Mouse (Mus musculus) kidney, embryonic 16.5 days (tissue): ENCODE results near the gene Plekhg2. TPM values are rescaled to one million over a fixed set of nuclear protein-coding genes. Genes with fewer than 3 reads are reported as not detected.
A peak's percentile ranks its signal among the peaks of the same experiment; 100 is the strongest.

Source experiments
- ATAC-seq: fragments of 200-750 bp; cut with Nextera tagmentation; 2 replicates; pipeline ENCODE4 v1.8.0; 2017; ENCODE audit warnings: moderate TSS enrichment; ENCODE audit not compliant: low FRiP score, low TSS enrichment
- H3K27ac ChIP-seq: fragments of 300-500 bp; sonication (generic); 2 replicates; pipeline ENCODE4 v1.5.1; 2014; ENCODE audit warnings: low read length
- H3K27me3 ChIP-seq: fragments of 300-500 bp; sonication (generic); 2 replicates; pipeline ENCODE4 v1.6.1; 2014; ENCODE audit warnings: low read length, control low read depth, mixed read lengths; ENCODE audit not compliant: insufficient read depth
- H3K36me3 ChIP-seq: fragments of 300-500 bp; sonication (generic); 2 replicates; pipeline ENCODE4 v1.6.1; 2014; ENCODE audit warnings: low read length, control low read depth, mixed read lengths; ENCODE audit not compliant: insufficient read depth
- H3K4me1 ChIP-seq: fragments of 300-500 bp; sonication (generic); 2 replicates; pipeline ENCODE4 v1.6.1; 2014; ENCODE audit warnings: low read length, control low read depth, mixed read lengths; ENCODE audit not compliant: insufficient read depth
- H3K4me2 ChIP-seq: fragments of 300-500 bp; sonication (generic); replicated peaks from 2 replicates; pipeline ENCODE4 v1.6.1; 2014; ENCODE audit warnings: low read depth, low read length
- H3K4me3 ChIP-seq: fragments of 300-500 bp; sonication (generic); 2 replicates; pipeline ENCODE4 v1.5.1; 2014; ENCODE audit warnings: mild to moderate bottlenecking, low read length
- H3K9ac ChIP-seq: fragments of 300-500 bp; sonication (generic); replicated peaks from 2 replicates; pipeline ENCODE4 v1.6.1; 2014; ENCODE audit warnings: low read length
- H3K9me3 ChIP-seq: fragments of 300-500 bp; sonication (generic); 2 replicates; pipeline ENCODE4 v1.6.1; 2016; ENCODE audit warnings: low read length, control low read depth
- WGBS: fragments of 180-500 bp; shearing (Covaris S2); extraction: QIAGEN DNeasy Blood & Tissue Kit; methylation state at CpG from one replicate; pipeline ENCODE4 v1.1.7; 2014; 5-methylcytosine and 5-hydroxymethylcytosine counted together
- polyA plus RNA-seq: library from polyadenylated mRNA; unstranded; fragments of >200 nt; fragmentation: Nextera tagmentation; extraction: Ambion mirVana; gene quantifications from 2 replicates; pipeline ENCODE4 v1.2.1, GENCODE M21; 2015

The Plekhg2 gene
- 69.1 and 83.3 TPM in 2 replicates for polyA plus RNA-seq

- Histone ChIP-seq H3K4me3 (peak within 1 kb of the TSS; percentile 92), H3K27ac (peak within 1 kb of the TSS; percentile 97), H3K9me3 (no peaks in the 10 kb centered on the region), H3K4me1 (peaks cover 52% of the 10 kb centered on the region), H3K36me3 (peaks cover 28% of the 10 kb centered on the region), H3K27me3 (no peaks in the 10 kb centered on the region), H3K4me2 (peak within 1 kb of the TSS; percentile 85), H3K9ac (peak within 1 kb of the TSS; percentile 95)
- under 1% methylated on average over 63 of the region's 66 CpGs for WGBS
- ATAC-seq, result peak; percentile 92
These were observed at the start of gene Plekhg2 for GRCm38 (mm10) chr7:28372251-28373108. Gene Plekhg2, minus strand, starts transcription at chr7:28372599.

DNA sequence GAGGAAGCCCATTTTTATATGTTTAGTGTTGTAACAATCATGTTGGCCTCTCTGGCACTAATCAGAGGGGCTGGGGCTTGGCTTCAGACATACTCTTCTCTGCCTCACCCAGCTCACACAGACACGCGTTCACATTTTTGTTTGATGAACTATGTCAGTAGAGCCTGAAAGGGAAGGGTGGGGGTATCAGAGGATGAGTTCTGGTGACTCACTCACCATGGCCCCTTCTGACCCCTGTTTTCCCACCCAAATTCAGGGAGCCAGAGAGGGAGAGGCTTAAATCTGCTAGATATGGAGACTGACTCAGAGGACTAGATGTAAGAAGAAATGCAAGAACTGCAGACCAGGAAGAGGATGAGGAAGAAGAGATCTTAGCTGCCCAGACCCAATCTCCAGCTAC, 47.0 kb upstream of the Plekhg2 start:
- Histone ChIP-seq H3K4me1 (no peaks in the 10 kb centered on the region), H3K9ac (no peak overlapping the region), H3K27me3 (no peaks in the 10 kb centered on the region), H3K4me3 (no peak overlapping the region), H3K4me2 (no peak overlapping the region), H3K27ac (no peak overlapping the region), H3K36me3 (peaks cover 59% of the 10 kb centered on the region), H3K9me3 (no peaks in the 10 kb centered on the region)
- WGBS, result 96% methylated on average over 2 of the region's 2 CpGs
- ATAC-seq, result no peak

DNA sequence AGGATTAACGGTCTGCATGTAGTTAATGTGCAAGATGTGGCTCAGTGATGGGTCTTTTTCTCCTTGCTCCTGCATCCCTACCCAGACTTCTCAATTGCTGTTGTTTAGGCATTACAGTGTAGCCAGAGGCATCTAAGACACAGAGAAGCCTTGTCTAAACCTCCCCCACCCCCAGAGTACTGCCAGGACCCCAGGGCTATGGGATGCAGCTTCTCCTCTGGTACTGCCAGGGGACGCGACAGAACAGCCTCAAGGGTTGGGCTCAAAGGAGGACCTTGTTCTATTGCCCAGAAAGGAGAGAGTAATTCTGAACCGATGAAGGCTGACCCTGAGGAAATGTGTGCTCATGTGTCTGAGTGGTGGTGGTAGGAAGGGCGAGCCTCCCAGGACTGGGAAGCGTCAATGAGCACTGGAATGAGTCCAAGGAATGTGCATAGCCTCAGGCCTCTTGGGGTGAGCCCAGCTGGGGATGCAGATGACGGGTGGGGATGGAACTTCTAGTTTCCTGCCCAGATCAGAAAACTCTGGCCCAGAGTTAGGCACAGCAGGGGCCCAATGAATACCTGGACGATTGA, 45.8 kb upstream of the Plekhg2 start:
- Histone ChIP-seq H3K27ac (no peak overlapping the region), H3K4me2 (no peak overlapping the region), H3K36me3 (peaks cover 64% of the 10 kb centered on the region), H3K27me3 (no peaks in the 10 kb centered on the region), H3K9me3 (no peaks in the 10 kb centered on the region), H3K4me3 (no peak overlapping the region), H3K9ac (no peak overlapping the region), H3K4me1 (no peaks in the 10 kb centered on the region)
- 0 out of 2 replicates have a peak, but pooled peaks have one; percentile 31 for ATAC-seq
- WGBS, result 73% methylated on average over 8 of the region's 8 CpGs

GRCm38 (mm10) chr7:28417368-28417767, 45.0 kb upstream of the Plekhg2 start:
- Histone ChIP-seq H3K36me3 (peaks cover 62% of the 10 kb centered on the region), H3K4me3 (no peak overlapping the region)

DNA sequence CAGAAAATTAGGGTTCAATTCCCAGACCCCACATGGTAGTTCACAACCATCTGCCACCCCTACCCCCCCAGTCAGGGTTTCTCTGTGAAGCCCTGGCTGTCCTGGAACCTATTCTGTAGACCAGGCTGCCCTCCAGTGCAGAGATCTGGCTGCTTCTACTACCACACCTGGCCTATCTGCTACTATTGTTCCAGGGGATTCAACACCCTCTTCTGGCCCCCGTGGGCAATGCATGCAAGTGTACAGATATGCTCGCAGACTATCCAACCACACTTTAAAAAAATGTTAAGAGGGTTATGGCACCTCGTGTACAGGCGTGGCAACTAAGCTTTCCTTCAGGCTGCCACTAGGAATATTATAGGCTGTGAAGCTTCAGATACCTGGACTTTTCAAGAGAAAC, 40.4 kb upstream of the Plekhg2 start:
- Histone ChIP-seq H3K4me3 (no peak overlapping the region), H3K4me2 (no peak overlapping the region), H3K9ac (no peak overlapping the region), H3K27ac (no peak overlapping the region), H3K27me3 (no peaks in the 10 kb centered on the region), H3K4me1 (no peaks in the 10 kb centered on the region), H3K36me3 (peaks cover 34% of the 10 kb centered on the region), H3K9me3 (no peaks in the 10 kb centered on the region)
- no peak for ATAC-seq
- WGBS, result 93% methylated on average over 4 of the region's 4 CpGs

More at GRCm38 (mm10) chr7:28417368-28417767, 45.0 kb upstream of the Plekhg2 start:
- H3K4me2 ChIP-seq, result no peak overlapping the region
- H3K4me1 ChIP-seq, result no peaks in the 10 kb centered on the region
- no peaks in the 10 kb centered on the region for H3K27me3 ChIP-seq
- H3K27ac ChIP-seq, result no peak overlapping the region
- ATAC-seq, result no peak
- H3K9me3 ChIP-seq, result no peaks in the 10 kb centered on the region
- H3K9ac ChIP-seq, result no peak overlapping the region

- no peaks in the 10 kb centered on the region for H3K9me3 ChIP-seq
- no peak overlapping the region for H3K4me3 ChIP-seq
- peaks cover 39% of the 10 kb centered on the region for H3K36me3 ChIP-seq
- no peak overlapping the region for H3K9ac ChIP-seq
- no peaks in the 10 kb centered on the region for H3K27me3 ChIP-seq
- ATAC-seq, result peak; percentile 57; the same call in 1 of the 2 replicates
- no peak overlapping the region for H3K4me2 ChIP-seq
- no peaks in the 10 kb centered on the region for H3K4me1 ChIP-seq
- WGBS, result 81% methylated on average over 3 of the region's 3 CpGs
- peak overlapping the region; percentile 39; the same call in 1 of the 2 replicates for H3K27ac ChIP-seq
These were observed 38.6 kb upstream of the Plekhg2 start for GRCm38 (mm10) chr7:28410841-28411475.

- Histone ChIP-seq H3K36me3 (peaks cover 88% of the 10 kb centered on the region), H3K4me1 (no peaks in the 10 kb centered on the region), H3K27ac (no peak overlapping the region), H3K9me3 (no peaks in the 10 kb centered on the region), H3K4me3 (no peak overlapping the region), H3K27me3 (no peaks in the 10 kb centered on the region), H3K9ac (no peak overlapping the region), H3K4me2 (no peak overlapping the region)
- 73% methylated on average over 3 of the region's 3 CpGs for WGBS
- ATAC-seq, result no peak
These were observed 29.5 kb upstream of the Plekhg2 start for GRCm38 (mm10) chr7:28401942-28402341.

GRCm38 (mm10) chr7:28401030-28401429, 28.6 kb upstream of the Plekhg2 start:
- Histone ChIP-seq H3K9ac (no peak overlapping the region), H3K27me3 (no peaks in the 10 kb centered on the region), H3K27ac (no peak overlapping the region), H3K4me1 (no peaks in the 10 kb centered on the region), H3K4me2 (no peak overlapping the region), H3K9me3 (no peaks in the 10 kb centered on the region), H3K4me3 (no peak overlapping the region), H3K36me3 (peaks cover 88% of the 10 kb centered on the region)
- 100% methylated on average over 1 of the region's 1 CpGs for WGBS
- ATAC-seq, result no peak

DNA sequence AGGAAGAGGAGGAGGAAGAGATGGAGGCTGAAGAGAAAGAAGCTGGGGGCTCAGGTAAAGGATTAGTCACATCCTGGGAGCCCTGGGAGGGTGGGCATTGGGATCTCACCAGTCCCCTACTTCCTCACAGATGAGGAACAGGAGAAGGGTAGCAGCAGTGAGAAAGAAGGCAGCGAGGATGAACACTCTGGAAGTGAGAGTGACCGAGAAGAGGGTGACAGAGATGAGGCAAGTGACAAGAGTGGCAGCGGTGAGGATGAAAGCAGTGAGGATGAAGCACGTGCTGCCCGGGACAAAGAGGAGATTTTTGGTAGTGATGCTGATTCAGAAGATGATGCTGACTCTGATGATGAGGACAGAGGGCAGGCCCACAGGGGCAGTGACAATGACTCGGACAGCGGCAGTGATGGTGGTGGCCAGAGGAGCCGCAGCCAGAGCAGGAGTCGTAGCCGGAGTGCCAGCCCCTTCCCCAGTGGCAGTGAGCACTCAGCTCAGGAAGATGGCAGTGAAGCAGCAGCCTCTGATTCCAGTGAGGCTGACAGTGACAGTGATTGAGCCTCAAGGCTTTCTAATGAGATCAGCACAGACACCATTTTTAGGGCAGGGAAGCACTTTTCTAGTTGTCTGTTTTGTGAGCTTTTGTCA, 26.4 kb upstream of the Plekhg2 start:
- no peaks in the 10 kb centered on the region for H3K9me3 ChIP-seq
- 91% methylated on average over 10 of the region's 10 CpGs for WGBS
- H3K27ac ChIP-seq, result no peak overlapping the region
- no peak overlapping the region for H3K4me3 ChIP-seq
- H3K27me3 ChIP-seq, result no peaks in the 10 kb centered on the region
- ATAC-seq, result no peak
- H3K36me3 ChIP-seq, result peaks cover 79% of the 10 kb centered on the region
- no peak overlapping the region for H3K9ac ChIP-seq
- no peak overlapping the region for H3K4me2 ChIP-seq
- peaks cover 3% of the 10 kb centered on the region for H3K4me1 ChIP-seq
